Mouse (Mus musculus) myocyte (in vitro differentiated cells): ENCODE results near the gene Olig2. TPM values are rescaled to one million over a fixed set of nuclear protein-coding genes. Genes with fewer than 3 reads are reported as not detected.

Experiments used
- H3K27me3 ChIP-seq: one replicate; pipeline ENCODE4 v1.6.1; 2011; ENCODE audit not compliant: control insufficient read depth, insufficient read depth, insufficient read length
- H3K36me3 ChIP-seq: one replicate; pipeline ENCODE4 v1.6.1; 2011; ENCODE audit not compliant: control insufficient read depth, insufficient read depth
- H3K4me2 ChIP-seq: one replicate; pipeline ENCODE4 v1.6.1; 2011; ENCODE audit warnings: low read depth, control low read depth
- H3K4me3 ChIP-seq: one replicate; pipeline ENCODE4 v1.5.1; 2011; ENCODE audit warnings: mild to moderate bottlenecking, control low read depth, moderate library complexity
- H3K79me2 ChIP-seq: one replicate; pipeline ENCODE4 v1.6.1; 2011; ENCODE audit not compliant: control insufficient read depth, insufficient read depth
- H3ac ChIP-seq: one replicate; pipeline ENCODE4 v1.6.1; 2011; ENCODE audit not compliant: control insufficient read depth, insufficient read length
- CEBPB ChIP-seq: IDR thresholded peaks from 2 replicates; pipeline ENCODE4 v1.6.1; 2011; ENCODE audit warnings: mild to moderate bottlenecking, moderate library complexity; ENCODE audit not compliant: poor library complexity, insufficient read depth, severe bottlenecking
- E2F4 ChIP-seq: IDR thresholded peaks from one replicate; pipeline ENCODE4 v1.6.1; 2011; ENCODE audit warnings: mild to moderate bottlenecking, control low read depth, moderate library complexity; ENCODE audit not compliant: insufficient read depth
- MAX ChIP-seq: IDR thresholded peaks from one replicate; pipeline ENCODE4 v1.6.1; 2011; ENCODE audit warnings: low read depth, mild to moderate bottlenecking, control low read depth
- MYOD1 ChIP-seq, 3 experiments: IDR thresholded peaks; one replicate each; pipeline ENCODE4 v1.6.1; 2011; ENCODE audit warnings: control low read depth in 2 of 3, low read depth in 2 of 3, mild to moderate bottlenecking in 2 of 3, moderate library complexity in 1 of 3; ENCODE audit not compliant: insufficient read length in 2 of 3, control insufficient read depth in 1 of 3
- MYOG ChIP-seq, 3 experiments: IDR thresholded peaks; one replicate each; pipeline ENCODE4 v1.6.1; 2011; ENCODE audit warnings: control low read depth in 2 of 3, low read depth in 2 of 3, mild to moderate bottlenecking in 2 of 3; ENCODE audit not compliant: insufficient read length in 2 of 3, control insufficient read depth in 1 of 3, insufficient read depth in 1 of 3
- POLR2A ChIP-seq: IDR thresholded peaks from one replicate; pipeline ENCODE4 v1.6.1; 2011; ENCODE audit warnings: low read depth, mild to moderate bottlenecking, control low read depth, moderate library complexity; ENCODE audit not compliant: insufficient read length
- POLR2AphosphoS2 ChIP-seq: IDR thresholded peaks from one replicate; pipeline ENCODE4 v1.6.1; 2011; ENCODE audit warnings: low read depth, control low read depth; ENCODE audit not compliant: insufficient read length
- REST ChIP-seq: IDR thresholded peaks from one replicate; pipeline ENCODE4 v1.6.1; 2011; ENCODE audit warnings: mild to moderate bottlenecking, control low read depth, moderate library complexity; ENCODE audit not compliant: insufficient read depth, insufficient read length
- SRF ChIP-seq: IDR thresholded peaks from one replicate; pipeline ENCODE4 v1.6.1; 2011; ENCODE audit warnings: low read depth; ENCODE audit not compliant: control insufficient read depth, insufficient read length
- TCF12 ChIP-seq: IDR thresholded peaks from one replicate; pipeline ENCODE4 v1.6.1; 2011; ENCODE audit warnings: mild to moderate bottlenecking, control low read depth; ENCODE audit not compliant: poor library complexity, insufficient read depth, severe bottlenecking
- TCF3 ChIP-seq: IDR thresholded peaks from one replicate; pipeline ENCODE4 v1.6.1; 2011; ENCODE audit warnings: low read depth, control low read depth; ENCODE audit not compliant: insufficient read length
- USF1 ChIP-seq: IDR thresholded peaks from one replicate; pipeline ENCODE4 v1.6.1; 2011; ENCODE audit warnings: low read depth, mild to moderate bottlenecking, control low read depth, moderate library complexity
- polyA plus RNA-seq: library from polyadenylated mRNA; unstranded; fragments of >200 nt; fragmentation: generic; extraction: Trizol; gene quantifications from one replicate; pipeline ENCODE4 v1.2.1, GENCODE M21; 2012; ENCODE audit warnings: missing spikeins

Gene Olig2
- polyA plus RNA-seq, 1 experiment, result not detected

DNA sequence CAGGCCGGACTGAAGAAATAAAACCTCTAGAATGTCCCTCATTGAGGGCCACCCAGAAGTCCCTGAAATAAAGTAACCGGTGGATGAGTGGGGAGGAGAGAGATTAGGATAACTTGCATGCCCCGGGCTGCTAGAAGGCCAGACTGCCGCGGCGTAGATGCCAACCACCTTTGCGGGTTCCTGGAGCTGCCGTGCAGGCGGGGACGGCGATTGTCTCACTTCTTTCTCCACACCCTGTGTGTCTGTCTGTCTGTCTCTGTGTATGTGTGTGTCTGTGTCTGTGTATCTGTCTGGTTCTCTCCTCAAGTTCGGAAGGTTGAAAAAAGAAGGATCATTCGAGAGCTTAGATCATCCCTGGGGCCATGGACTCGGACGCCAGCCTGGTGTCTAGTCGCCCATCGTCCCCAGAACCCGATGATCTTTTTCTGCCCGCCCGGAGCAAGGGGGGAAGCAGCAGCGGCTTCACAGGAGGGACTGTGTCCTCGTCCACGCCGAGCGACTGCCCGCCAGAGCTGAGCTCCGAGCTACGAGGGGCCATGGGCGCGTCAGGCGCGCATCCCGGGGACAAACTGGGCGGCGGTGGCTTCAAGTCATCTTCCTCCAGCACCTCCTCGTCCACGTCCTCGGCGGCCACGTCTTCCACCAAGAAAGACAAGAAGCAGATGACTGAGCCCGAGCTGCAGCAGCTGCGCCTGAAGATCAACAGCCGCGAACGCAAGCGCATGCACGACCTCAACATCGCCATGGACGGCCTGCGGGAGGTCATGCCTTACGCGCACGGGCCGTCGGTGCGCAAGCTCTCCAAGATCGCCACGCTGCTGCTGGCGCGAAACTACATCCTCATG, 1.0 kb downstream of the Olig2 start:
- TF ChIP-seq MYOD1 (IDR thresholded peaks at IDR 0.05; ENCODE audit: control insufficient read depth in 1 of 3, insufficient read length in 2 of 3, low read depth in 2 of 3) (no peak), CEBPB (no peak), USF1 (no peak), TCF12 (no peak), MYOG (IDR thresholded peaks at IDR 0.05; ENCODE audit: control insufficient read depth in 1 of 3, insufficient read depth in 1 of 3, insufficient read length in 2 of 3, low read depth in 2 of 3) (no peak), TCF3 (no peak), SRF (no peak), POLR2AphosphoS2 (no peak), MAX (no peak)
- Histone ChIP-seq H3ac (no peak overlapping the region), H3K4me2 (no peak overlapping the region), H3K4me3 (no peak overlapping the region), H3K79me2 (no peaks in the 10 kb centered on the region), H3K36me3 (no peaks in the 10 kb centered on the region), H3K27me3 (peaks cover 94% of the 10 kb centered on the region)

GRCm38 (mm10) chr16:91226883-91227759, 1.9 kb downstream of the Olig2 start:
- no peaks in the 10 kb centered on the region for H3K79me2 ChIP-seq
- H3K4me2 ChIP-seq, result no peak overlapping the region
- H3K4me3 ChIP-seq, result no peak overlapping the region
- TF ChIP-seq MYOG (IDR thresholded peaks at IDR 0.05; ENCODE audit: control insufficient read depth in 1 of 3, insufficient read depth in 1 of 3, insufficient read length in 2 of 3, low read depth in 2 of 3), result no peak
- TF ChIP-seq MYOD1 (IDR thresholded peaks at IDR 0.05; ENCODE audit: control insufficient read depth in 1 of 3, insufficient read length in 2 of 3, low read depth in 2 of 3), result no peak
- TF ChIP-seq USF1, result no peak
- no peak for TF ChIP-seq POLR2A
- no peak for TF ChIP-seq E2F4
- no peak for TF ChIP-seq SRF
- TF ChIP-seq REST, result no peak
- no peak for TF ChIP-seq POLR2AphosphoS2
- peaks cover 94% of the 10 kb centered on the region for H3K27me3 ChIP-seq
- H3K36me3 ChIP-seq, result no peaks in the 10 kb centered on the region
- H3ac ChIP-seq, result no peak overlapping the region

DNA sequence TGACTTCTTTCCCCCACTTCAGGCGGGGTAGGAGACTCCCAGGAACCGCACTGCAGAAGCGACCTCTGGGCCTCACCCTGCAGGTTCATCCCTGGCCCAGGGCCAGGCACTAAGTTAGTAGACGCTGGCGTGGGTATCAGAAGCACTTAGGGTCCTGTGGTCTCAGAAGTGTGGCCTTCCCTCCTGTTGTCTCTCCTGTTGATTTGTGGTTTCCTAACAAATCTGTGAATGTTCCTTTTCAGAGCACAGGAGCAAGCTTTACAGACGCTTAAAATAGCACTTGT, 2.4 kb downstream of the Olig2 start:
- TF ChIP-seq REST (no peak), SRF (no peak), POLR2AphosphoS2 (no peak), MAX (no peak), USF1 (no peak), CEBPB (no peak), E2F4 (no peak), TCF12 (no peak), MYOG (IDR thresholded peaks at IDR 0.05; ENCODE audit: control insufficient read depth in 1 of 3, insufficient read depth in 1 of 3, insufficient read length in 2 of 3, low read depth in 2 of 3) (no peak), POLR2A (no peak), TCF3 (no peak), MYOD1 (IDR thresholded peaks at IDR 0.05; ENCODE audit: control insufficient read depth in 1 of 3, insufficient read length in 2 of 3, low read depth in 2 of 3) (no peak)
- H3K4me2 ChIP-seq, result no peak overlapping the region
- H3K36me3 ChIP-seq, result no peaks in the 10 kb centered on the region
- peaks cover 94% of the 10 kb centered on the region for H3K27me3 ChIP-seq
- no peak overlapping the region for H3ac ChIP-seq
- no peak overlapping the region for H3K4me3 ChIP-seq
- H3K79me2 ChIP-seq, result no peaks in the 10 kb centered on the region

GRCm38 (mm10) chr16:91228238-91229071, 3.2 kb downstream of the Olig2 start:
- TF ChIP-seq REST, result no peak
- no peak for TF ChIP-seq TCF3
- TF ChIP-seq POLR2AphosphoS2, result no peak
- no peak for TF ChIP-seq USF1
- TF ChIP-seq E2F4, result no peak
- TF ChIP-seq MAX, result no peak
- TF ChIP-seq MYOD1 (IDR thresholded peaks at IDR 0.05; ENCODE audit: control insufficient read depth in 1 of 3, insufficient read length in 2 of 3, low read depth in 2 of 3), result no peak
- no peak for TF ChIP-seq CEBPB
- no peak for TF ChIP-seq POLR2A
- TF ChIP-seq MYOG (IDR thresholded peaks at IDR 0.05; ENCODE audit: control insufficient read depth in 1 of 3, insufficient read depth in 1 of 3, insufficient read length in 2 of 3, low read depth in 2 of 3), result no peak
- TF ChIP-seq SRF, result no peak
- no peak for TF ChIP-seq TCF12
- Histone ChIP-seq H3K4me2 (no peak overlapping the region), H3K4me3 (no peak overlapping the region), H3ac (no peak overlapping the region), H3K36me3 (no peaks in the 10 kb centered on the region), H3K27me3 (peaks cover 94% of the 10 kb centered on the region), H3K79me2 (no peaks in the 10 kb centered on the region)
